Mouse (Mus musculus): ENCODE measurements at regions not wholly inside any gene's neighbourhood (a gene's known extent, or its start where the extent isn't known, plus 50 kb on each side); places are given as distances from the start of the nearest gene placed in this dataset.

- no peak for DNase-seq
These were observed 198.5 kb upstream of the Zbtb20 start for GRCm38 (mm10) chr16:42677211-42677610.

DNA sequence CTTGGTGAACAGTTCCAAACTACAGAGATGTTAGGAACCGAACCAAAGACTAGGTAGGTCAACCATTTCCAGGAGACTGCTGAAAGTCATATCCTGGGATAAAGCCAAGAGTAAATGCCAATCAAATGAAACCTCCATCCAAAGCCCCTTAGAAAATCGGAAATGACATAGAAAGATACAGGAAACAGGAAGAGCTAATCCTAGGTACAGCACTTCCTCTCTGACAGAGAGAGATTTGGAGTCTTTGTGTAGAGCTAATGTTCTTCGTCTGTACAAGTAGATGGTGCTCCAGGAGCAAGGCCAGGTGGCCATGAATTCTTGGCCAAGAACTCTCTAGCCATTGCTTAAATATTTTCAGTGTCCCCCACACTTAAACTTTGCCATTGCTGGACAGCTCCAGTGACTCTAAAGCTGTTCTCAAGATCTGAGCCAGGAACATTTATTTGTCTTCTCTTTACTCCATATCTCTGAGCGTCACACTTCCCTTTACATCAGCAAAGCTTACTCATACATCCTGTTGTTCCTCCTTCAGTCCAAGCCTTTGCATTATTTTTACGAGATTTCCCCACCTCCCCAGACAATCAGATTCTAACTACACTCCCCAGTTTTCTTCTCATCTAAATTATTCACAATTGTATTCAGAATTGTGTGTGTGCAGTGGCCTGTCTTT, 199.1 kb upstream of the Zbtb20 start:
- DNase-seq, result no peak

DNA sequence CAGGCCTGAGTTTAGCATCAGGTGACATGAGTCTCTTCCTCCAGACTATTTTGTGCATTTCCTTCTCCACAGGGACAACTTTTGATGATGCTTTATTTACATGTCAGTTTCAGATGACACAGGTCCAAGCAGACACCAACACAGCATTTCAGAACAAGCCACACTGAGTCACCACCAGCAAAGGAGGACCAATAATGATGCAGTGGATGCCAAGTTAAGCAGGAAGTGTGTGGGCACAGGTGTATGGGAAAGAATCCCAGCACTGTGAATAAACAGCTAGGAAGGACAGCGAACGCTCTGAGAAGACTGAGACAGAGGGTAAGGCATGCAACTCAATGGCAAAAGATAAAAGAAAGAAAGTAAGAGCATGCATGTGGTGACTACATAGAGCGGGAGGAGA, 200.7 kb upstream of the Zbtb20 start:
- DNase-seq, result no peak

DNA sequence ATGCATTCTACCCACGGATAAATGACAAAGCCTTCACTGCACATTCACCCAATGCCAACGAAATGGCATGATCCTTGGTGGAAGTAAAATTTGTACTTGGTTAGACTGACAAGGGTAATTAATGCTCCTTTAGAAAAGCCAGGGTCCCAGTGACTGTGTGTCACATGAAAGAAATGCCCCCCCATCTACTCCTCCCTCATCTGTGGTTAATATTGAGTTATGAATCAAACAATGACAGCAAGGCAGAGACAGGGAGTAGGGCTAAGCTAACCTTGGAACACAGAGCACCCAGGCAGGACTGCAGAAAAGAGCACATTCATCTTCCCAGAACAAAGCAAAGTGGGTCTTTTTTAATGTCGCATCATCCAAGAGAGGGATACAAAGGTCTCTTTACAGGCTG, 209.1 kb upstream of the Zbtb20 start:
- no peak for DNase-seq

- no peak for DNase-seq
These were observed 223.6 kb upstream of the Zbtb20 start for GRCm38 (mm10) chr16:42651904-42652732.

DNA sequence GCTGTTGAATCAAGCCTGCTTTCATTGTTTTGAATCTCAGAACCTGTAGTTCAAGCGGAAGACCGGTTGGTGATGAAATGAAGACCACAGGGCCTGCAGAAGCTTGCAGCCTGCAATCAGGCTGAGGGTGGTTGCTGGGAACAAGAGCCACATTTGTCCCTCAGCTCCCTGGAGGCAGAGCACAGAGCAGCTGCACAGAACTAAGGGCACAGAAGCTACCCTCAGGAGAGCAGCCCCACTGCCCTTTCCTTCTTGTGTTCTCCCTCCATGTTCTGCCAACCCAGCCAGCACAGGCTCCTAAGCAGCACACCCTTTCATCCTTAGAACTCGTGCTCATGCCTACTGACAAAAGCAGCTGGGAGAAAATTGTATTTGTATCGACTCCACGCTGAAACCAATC, 225.9 kb upstream of the Zbtb20 start:
- no peak for DNase-seq

DNA sequence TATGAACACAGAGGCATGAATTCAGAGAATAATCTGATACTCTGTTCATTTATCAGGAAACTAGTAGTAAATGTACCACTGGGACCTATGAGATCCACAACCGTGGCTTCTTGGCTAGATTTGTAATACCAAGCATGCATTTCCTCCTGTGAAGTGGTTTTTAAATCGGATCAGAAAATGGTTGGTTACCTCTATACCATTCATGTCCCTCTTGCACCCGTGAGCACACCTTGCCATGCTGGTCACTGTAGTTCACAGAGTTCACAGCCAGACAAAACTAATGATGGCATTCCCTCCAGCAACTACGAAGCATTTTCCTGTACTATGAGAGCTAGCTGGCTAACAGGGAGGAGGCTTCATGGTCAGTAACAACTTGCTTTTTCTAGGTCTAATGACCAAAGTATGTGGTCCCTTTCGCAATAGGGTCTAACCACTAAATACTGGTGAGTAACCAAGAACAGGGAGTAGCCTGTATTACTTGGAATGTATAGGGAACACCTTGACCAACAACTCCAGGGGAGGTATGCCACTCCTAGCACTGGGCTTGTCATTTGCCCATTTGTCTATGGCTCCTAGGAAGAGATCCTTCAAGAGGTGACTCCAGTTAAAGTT, 227.0 kb upstream of the Zbtb20 start:
- no peak for DNase-seq

DNA sequence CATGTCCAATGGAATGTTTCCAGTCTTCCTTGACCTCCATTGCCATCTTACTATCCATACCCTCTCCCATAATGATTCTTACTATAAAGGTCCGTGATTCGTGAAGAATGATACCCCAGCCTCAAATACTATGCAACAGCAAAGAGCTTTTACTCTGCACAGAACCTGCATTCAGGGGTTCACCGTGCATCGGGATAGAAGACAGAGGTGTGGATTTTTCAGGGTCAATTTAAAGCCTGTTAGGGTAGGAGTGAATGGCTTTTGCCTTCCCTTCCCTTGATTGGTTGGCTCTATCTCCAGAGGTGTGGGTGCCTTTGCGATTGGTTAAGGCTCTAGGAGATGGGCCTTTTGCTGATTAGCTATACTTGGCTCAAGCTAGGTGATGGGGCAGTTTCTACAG, 227.9 kb upstream of the Zbtb20 start:
- no peak for DNase-seq

DNA sequence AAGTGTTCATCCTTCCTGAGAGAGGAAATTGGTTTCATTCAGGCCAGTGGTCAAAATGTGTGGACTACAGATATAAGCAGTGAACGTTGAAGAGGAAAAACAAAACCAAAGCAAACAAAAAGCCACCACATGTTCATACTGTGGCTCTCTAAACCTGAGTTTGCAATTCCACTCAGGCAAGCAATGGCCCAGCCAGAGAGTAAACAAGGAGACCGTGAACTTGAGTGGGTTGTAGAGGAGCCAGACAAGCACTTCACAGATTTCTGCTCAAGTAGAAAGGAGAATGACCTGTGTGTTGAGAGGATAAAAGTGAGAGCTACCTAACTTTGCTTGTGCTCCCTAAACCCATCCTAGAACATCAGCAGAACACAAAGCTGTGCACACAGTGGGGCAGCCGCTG, 239.9 kb upstream of the Zbtb20 start:
- DNase-seq, result no peak

DNA sequence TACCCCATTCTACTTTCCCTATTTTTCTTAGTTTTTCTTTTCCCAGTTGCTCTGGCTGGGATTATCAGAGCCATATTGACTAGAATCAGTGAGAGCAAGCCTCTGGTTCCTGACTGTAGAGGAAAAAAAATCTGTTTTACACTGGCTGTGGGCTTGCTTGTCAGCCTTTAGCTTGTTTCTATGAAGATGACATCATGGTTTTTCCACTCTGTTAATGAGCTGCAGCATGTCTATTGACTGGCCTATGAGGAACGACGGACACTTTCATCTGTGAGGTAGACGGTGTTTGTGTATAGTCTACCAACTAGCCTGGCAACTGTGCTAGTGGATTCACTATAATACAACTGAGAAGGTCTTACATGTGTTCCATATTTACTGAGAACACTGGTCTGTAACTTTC, 248.0 kb upstream of the Zbtb20 start:
- DNase-seq, result no peak

DNA sequence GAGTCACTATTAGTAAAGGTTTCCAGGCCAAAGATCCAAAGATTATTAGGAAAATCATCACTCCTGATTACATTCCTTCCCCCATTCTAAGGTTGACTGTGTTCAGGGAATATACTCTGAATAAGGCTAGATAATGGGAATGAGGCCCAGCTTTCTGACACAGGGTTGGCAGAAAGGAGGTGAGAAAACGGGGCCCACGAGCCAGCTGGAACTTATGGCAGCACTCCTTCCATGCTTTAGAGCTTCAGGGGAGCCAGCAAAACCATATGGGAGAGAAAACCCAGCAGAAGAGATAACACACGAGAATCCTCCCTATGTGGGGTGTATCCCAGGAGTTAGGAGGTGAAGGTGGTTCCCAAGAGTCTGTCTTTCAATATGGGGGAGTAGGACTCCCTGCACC, 259.8 kb upstream of the Zbtb20 start:
- DNase-seq, result no peak

DNA sequence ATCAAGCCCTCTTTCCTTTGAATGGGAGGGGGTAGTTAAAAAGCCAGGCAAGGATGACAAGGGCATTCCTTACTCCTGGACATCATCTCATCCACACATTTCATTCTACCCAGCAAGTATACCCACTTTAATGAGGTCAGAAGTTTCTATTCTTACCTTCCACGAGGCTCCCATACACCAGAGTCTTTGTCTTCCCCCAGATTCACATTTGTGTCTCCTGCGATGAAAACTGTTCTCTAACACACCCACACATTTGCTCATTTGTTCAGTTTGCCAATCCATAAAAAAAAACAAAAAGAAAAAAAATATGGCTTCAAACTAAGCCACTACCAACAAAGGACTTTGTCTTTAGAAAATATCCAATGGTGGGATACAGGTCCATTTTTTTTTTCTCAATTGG, 263.7 kb upstream of the Zbtb20 start:
- no peak for DNase-seq

- DNase-seq, result no peak
These were observed 267.3 kb upstream of the Zbtb20 start for GRCm38 (mm10) chr16:42608336-42608735.

DNA sequence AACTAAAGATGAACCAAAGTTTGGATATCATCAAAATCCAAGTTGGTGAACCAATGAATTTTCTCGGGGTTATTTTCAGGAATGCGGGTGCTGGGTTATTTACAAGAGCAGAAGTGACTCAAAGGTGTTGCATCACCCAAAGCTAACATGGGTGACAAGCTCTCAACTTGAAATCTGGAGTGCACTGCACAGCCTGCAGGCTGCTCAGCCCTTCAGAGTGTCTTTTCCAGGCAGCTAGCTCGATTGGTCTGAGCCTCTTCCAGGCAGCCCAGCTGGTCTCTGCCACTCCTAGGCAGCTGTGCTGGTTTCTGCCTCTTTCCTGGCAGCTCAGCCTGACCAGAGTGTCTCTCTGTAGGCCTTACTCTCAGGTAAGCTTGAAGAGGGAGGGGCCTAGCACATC, 251.9 kb upstream of the Gap43 start:
- no peak for DNase-seq

DNA sequence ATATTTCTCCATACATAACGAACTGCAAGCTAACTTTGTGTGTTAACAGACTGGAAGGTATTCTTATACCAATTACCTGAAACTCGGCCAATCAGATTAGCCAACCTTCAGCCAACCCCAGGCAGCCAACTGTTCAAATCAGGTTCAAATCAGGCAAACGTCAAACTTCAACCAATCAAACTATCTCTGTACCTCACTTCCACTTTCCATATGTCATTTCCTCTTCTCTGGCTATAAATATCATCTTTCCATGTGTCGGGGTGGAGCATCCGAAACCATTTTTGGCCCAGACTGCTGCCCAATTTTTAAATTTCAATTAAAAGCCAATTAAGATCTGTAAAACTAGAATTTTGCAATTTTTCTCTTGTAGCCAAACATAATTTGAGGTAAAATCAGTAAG, 251.1 kb upstream of the Gap43 start:
- no peak for DNase-seq

- DNase-seq, result no peak
These were observed 245.7 kb upstream of the Gap43 start for GRCm38 (mm10) chr16:42586196-42586595.

DNA sequence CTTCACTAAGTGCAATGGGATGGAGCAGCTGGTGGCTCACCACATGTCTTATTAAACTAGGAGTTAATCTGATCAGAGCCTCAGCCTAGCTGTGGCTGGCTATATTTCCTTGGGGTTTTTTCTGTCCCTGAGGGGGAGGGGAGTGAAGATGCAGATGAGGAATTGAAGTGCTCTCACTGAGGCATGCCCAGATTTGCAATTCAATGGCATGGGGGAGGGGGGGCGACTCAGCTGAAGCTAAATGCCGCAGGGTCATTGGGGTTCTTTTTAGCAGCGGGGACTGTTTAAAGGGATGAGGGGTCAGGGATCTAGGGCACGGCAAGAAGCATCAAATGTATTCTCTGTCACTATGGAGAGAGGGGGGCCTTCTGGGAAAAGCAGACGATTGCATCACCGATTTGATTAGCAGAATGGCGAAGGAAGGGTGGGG, 235.1 kb upstream of the Gap43 start:
- peak in 1 of 2 experiments; percentile 3 for DNase-seq

DNA sequence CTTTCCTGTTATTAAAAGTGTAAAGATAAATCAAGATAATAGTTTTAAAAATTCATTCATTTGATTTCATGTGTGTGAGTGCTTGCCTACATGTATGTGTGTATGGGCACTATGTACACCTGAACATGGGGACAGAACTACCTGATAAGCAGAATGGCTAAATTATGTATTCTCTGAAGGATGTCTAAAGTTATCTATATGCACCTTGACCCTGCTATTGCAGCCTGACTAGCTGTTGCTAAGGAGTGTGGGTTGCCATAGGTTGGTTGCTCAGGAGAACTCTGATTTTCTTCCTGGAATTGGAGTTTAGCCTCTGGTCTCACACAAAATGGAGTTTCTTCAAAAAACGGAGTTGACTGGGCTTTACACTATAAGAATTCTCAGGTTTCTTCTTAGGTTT, 234.5 kb upstream of the Gap43 start:
- DNase-seq, result no peak

- no peak for DNase-seq
These were observed 230.0 kb upstream of the Gap43 start for GRCm38 (mm10) chr16:42570246-42570996.

GRCm38 (mm10) chr16:42569335-42569734, 228.9 kb upstream of the Gap43 start:
- no peak for DNase-seq

DNA sequence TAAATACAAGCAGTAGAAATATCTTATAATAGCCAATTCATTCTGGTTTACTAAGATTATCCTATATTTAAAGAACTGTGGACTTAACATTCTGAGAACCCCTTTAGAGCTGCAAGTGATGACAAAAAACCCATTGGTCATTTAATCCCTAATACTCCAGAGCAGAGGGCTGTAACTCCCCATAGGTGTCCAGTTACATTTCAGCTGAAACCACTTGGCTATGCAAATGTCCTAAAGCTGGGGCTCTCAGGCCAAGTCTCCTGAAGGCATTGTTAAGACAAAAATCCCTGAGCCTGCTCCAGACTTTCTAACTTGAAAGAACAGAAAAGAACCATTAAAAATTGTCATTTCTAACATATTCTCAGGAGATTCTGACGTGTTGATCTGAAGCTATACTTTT, 209.1 kb upstream of the Gap43 start:
- no peak for DNase-seq

DNA sequence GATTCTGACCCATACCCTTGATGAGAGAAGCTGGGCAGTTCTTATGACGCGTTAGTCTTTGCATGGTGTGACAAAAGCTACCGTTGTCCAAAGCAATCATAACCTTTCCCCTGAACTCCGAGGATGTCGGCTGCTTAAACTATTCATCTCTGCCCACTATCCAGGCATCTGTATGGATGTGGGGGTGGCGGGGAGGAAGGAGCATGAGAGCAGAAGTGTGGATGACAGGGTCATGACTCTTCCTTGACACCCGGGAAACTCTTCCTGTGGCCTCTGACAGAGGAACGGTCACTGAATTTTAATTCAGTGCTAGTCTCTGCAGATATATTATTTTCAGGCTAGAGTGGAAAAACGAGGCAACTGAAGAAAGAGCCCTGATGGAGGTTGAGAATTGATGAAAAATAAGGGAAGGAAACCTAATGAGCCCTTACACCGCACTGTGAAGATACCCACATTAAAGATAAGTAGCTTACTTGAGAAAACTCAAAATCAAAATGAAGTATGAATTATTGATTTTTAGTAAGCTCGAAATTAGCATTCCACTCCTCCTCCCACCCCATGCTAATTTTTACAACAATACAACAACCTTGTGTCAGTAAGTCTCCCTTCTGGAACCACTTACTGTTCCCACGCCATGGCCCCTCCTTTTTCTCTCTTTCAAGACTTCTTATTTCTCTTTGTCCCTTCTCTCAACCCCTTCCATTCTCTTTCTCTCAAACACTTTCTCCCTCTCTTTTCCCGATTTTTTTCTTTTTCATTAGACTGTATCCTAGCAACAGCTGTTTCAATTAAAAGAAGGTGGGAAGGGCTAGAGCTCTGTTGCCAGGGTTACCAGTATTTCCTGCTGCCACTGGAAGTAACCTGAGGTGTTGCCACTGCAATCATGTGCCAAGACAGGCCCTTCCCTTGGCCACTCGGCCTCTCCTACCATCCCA, 206.0 kb upstream of the Gap43 start:
- DNase-seq, result no peak

Measured in kidney, postnatal 36 days (tissue).